Mouse (Mus musculus): ENCODE results near the gene Scgb2b12. TPM values are rescaled to one million over a fixed set of nuclear protein-coding genes. Genes with fewer than 3 reads are reported as not detected.
"Not testable (repeated sequence)": the region's sequence is repeated elsewhere in the genome, so short reads cannot be mapped to it uniquely, and the experiment has no call there.

Gene Scgb2b12
- not detected for total RNA-seq (2021)

DNA sequence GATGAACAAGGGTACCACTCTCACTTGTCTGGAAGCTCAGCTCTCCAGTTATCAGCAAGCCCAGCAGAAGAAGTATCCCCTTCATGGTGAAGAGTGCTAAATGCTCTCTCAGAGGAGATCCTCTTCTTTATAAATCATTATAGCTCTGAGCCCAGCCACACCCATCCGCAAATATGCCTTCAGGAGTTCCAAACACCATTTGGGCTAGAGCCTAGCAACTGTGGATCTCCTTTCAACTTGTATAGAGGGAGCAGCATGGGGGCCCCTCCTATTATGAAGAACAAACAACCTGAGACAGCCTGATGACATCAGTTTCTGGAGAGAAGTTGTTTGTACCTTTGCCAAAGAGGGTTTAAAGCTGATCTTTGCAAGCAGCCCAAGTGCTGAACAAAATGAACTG, at the start of gene Scgb2b12:
Gene Scgb2b12 (minus strand): TSS at position 101 of the 400 bp plus-strand sequence.
- DNase-seq (ENCODE audit: low spot score); intact Hi-C loops (cut with DNase I): not testable (repeated sequence)

DNA sequence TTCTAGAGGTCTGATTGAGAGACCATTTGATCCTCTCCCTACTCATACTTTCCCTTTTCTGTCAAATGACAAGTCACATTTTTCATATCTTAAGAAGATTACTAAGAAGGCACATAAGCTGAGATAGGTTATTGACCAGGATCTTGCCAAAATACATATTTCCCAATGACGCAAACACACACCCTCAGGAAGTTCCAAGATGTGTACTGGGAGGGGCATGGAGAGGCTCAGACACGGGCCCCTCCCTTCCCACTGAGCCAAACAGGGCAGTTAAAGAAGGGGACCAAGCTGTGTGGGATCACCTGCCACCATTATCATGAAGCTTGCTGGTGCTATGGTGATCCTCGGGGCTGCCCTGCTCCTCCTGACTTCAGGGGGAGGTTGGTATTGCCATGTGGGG, 6.8 kb upstream of the Scgb2b12 start, which contains the start of gene Scgb1b12:
Gene Scgb1b12 (plus strand): TSS at position 301 of the 400 bp plus-strand sequence.
- intact Hi-C loops (cut with DNase I); DNase-seq (ENCODE audit: low spot score): not testable (repeated sequence)

Other genes starting within 250 kb of the Scgb2b12 start
- not detected for gene Scgb1b10, start 226.4 kb downstream of the Scgb2b12 start, total RNA-seq (2021)
- gene Scgb2b11, start 116.1 kb downstream of the Scgb2b12 start, total RNA-seq (2021): not detected
- not detected for gene Scgb1b11, start 104.4 kb downstream of the Scgb2b12 start, total RNA-seq (2021)
- gene Scgb1b12, start 6.9 kb upstream of the Scgb2b12 start, total RNA-seq (2021): not detected
- gene Scgb1b29, start 114.3 kb upstream of the Scgb2b12 start, total RNA-seq (2021): not detected

Measured in heart, postnatal 25 days (tissue).